Mouse (Mus musculus) splenic B cell, adult 2 months (primary cell): Measurements from ENCODE around the gene Oat.

ENCODE experiments used
- DNase-seq: peaks from one replicate; pipeline ENCODE4 v3.0.0-alpha.2; 2011; ENCODE audit warnings: low read depth, low spot score
- H3K27me3 ChIP-seq: 2 replicates; pipeline ENCODE4 v1.6.1; 2012; ENCODE audit warnings: mild to moderate bottlenecking, low read length, moderate library complexity, mixed read lengths; ENCODE audit not compliant: control insufficient read depth, poor library complexity, insufficient read depth, severe bottlenecking
- H3K36me3 ChIP-seq: 2 replicates; pipeline ENCODE4 v1.6.1; 2012; ENCODE audit warnings: mild to moderate bottlenecking, low read length, moderate library complexity, mixed read lengths; ENCODE audit not compliant: control insufficient read depth, poor library complexity, insufficient read depth, severe bottlenecking

The Oat gene

GRCm38 (mm10) chr7:132576116-132576650, at the start of gene Oat:
TSS of gene Oat (minus strand) at chr7:132576398.
- Histone ChIP-seq H3K27me3 (no peaks in the 10 kb centered on the region), H3K36me3 (no peaks in the 10 kb centered on the region)
- peak; percentile 97 for DNase-seq

- no peak for DNase-seq
- H3K27me3 ChIP-seq: no peaks in the 10 kb centered on the region
- H3K36me3 ChIP-seq: no peaks in the 10 kb centered on the region
These were observed 48.0 kb upstream of the Oat start for GRCm38 (mm10) chr7:132624161-132624560.

- no peaks in the 10 kb centered on the region for H3K36me3 ChIP-seq
- no peak for DNase-seq
- H3K27me3 ChIP-seq: no peaks in the 10 kb centered on the region
These were observed 44.0 kb upstream of the Oat start for GRCm38 (mm10) chr7:132619975-132620918.

- Histone ChIP-seq H3K27me3 (no peaks in the 10 kb centered on the region), H3K36me3 (no peaks in the 10 kb centered on the region)
- DNase-seq: no peak
These were observed 43.4 kb upstream of the Oat start for GRCm38 (mm10) chr7:132619549-132619948.

- no peak for DNase-seq
- H3K36me3 ChIP-seq: no peaks in the 10 kb centered on the region
These were observed 40.9 kb upstream of the Oat start for GRCm38 (mm10) chr7:132617021-132617564.

GRCm38 (mm10) chr7:132616391-132616790, 40.2 kb upstream of the Oat start:
- DNase-seq: no peak
- Histone ChIP-seq H3K36me3 (no peaks in the 10 kb centered on the region), H3K27me3 (no peaks in the 10 kb centered on the region)

More at GRCm38 (mm10) chr7:132617021-132617564, 40.9 kb upstream of the Oat start:
- no peaks in the 10 kb centered on the region for H3K27me3 ChIP-seq

- DNase-seq: no peak
- Histone ChIP-seq H3K36me3 (no peaks in the 10 kb centered on the region), H3K27me3 (no peaks in the 10 kb centered on the region)
These were observed 39.1 kb upstream of the Oat start for GRCm38 (mm10) chr7:132615346-132615745.

- no peaks in the 10 kb centered on the region for H3K27me3 ChIP-seq
- no peak for DNase-seq
- no peaks in the 10 kb centered on the region for H3K36me3 ChIP-seq
These were observed 35.3 kb upstream of the Oat start for GRCm38 (mm10) chr7:132611530-132611929.

- no peaks in the 10 kb centered on the region for H3K36me3 ChIP-seq
- DNase-seq: peak; percentile 89
- H3K27me3 ChIP-seq: no peaks in the 10 kb centered on the region
These were observed 34.5 kb upstream of the Oat start, which contains the start of gene Lhpp for GRCm38 (mm10) chr7:132610468-132611318. TSS of gene Lhpp (plus strand) at chr7:132610638.

- Histone ChIP-seq H3K27me3 (no peaks in the 10 kb centered on the region), H3K36me3 (no peaks in the 10 kb centered on the region)
- DNase-seq: no peak
These were observed 32.3 kb upstream of the Oat start for GRCm38 (mm10) chr7:132608316-132609020.

GRCm38 (mm10) chr7:132605689-132606088, 29.5 kb upstream of the Oat start:
- no peaks in the 10 kb centered on the region for H3K36me3 ChIP-seq
- no peak for DNase-seq
- H3K27me3 ChIP-seq: no peaks in the 10 kb centered on the region

GRCm38 (mm10) chr7:132604720-132605119, 28.5 kb upstream of the Oat start:
- DNase-seq: no peak
- no peaks in the 10 kb centered on the region for H3K27me3 ChIP-seq

GRCm38 (mm10) chr7:132600926-132601325, 24.7 kb upstream of the Oat start:
- no peaks in the 10 kb centered on the region; the same call in 1 of the 2 replicates for H3K27me3 ChIP-seq
- no peak for DNase-seq
- no peaks in the 10 kb centered on the region for H3K36me3 ChIP-seq

More at GRCm38 (mm10) chr7:132604720-132605119, 28.5 kb upstream of the Oat start:
- H3K36me3 ChIP-seq: no peaks in the 10 kb centered on the region

- no peaks in the 10 kb centered on the region; the same call in 1 of the 2 replicates for H3K27me3 ChIP-seq
These were observed 23.8 kb upstream of the Oat start for GRCm38 (mm10) chr7:132600026-132600425.

More at GRCm38 (mm10) chr7:132600026-132600425, 23.8 kb upstream of the Oat start:
- no peaks in the 10 kb centered on the region for H3K36me3 ChIP-seq
- no peak for DNase-seq
